Mouse (Mus musculus) urinary bladder, postnatal 10 days (tissue): ENCODE data around the gene Trak1.

Experiments
- DNase-seq: peaks from one replicate; pipeline ENCODE4 v3.0.0; 2022; ENCODE audit warnings: low spot score

Gene Trak1

GRCm38 (mm10) chr9:121347981-121348380, 50.7 kb downstream of the Trak1 start:
- no peak for DNase-seq

- no peak for DNase-seq
Measured at GRCm38 (mm10) chr9:121348476-121348875, 51.2 kb downstream of the Trak1 start.

GRCm38 (mm10) chr9:121349111-121349510, 51.8 kb downstream of the Trak1 start:
- DNase-seq: no peak

- DNase-seq: no peak
Measured at GRCm38 (mm10) chr9:121350601-121351000, 53.3 kb downstream of the Trak1 start.

- DNase-seq: no peak
Measured at GRCm38 (mm10) chr9:121351388-121352078, 54.2 kb downstream of the Trak1 start.

- no peak for DNase-seq
Measured at GRCm38 (mm10) chr9:121352131-121352606, 54.9 kb downstream of the Trak1 start.

- no peak for DNase-seq
Measured at GRCm38 (mm10) chr9:121352726-121353125, 55.4 kb downstream of the Trak1 start.

GRCm38 (mm10) chr9:121354792-121355390, 57.6 kb downstream of the Trak1 start:
- no peak for DNase-seq

GRCm38 (mm10) chr9:121355431-121356141, 58.3 kb downstream of the Trak1 start:
- no peak for DNase-seq

- no peak for DNase-seq
Measured at GRCm38 (mm10) chr9:121357102-121357501, 59.8 kb downstream of the Trak1 start.

- no peak for DNase-seq
Measured at GRCm38 (mm10) chr9:121357582-121358275, 60.4 kb downstream of the Trak1 start.

GRCm38 (mm10) chr9:121358418-121358817, 61.1 kb downstream of the Trak1 start:
- no peak for DNase-seq

- DNase-seq: no peak
Measured at GRCm38 (mm10) chr9:121359266-121359972, 62.1 kb downstream of the Trak1 start.

GRCm38 (mm10) chr9:121360327-121360954, 63.1 kb downstream of the Trak1 start:
- no peak for DNase-seq

- DNase-seq: no peak
Measured at GRCm38 (mm10) chr9:121361010-121361409, 63.7 kb downstream of the Trak1 start.

GRCm38 (mm10) chr9:121363932-121364331, 66.6 kb downstream of the Trak1 start:
- no peak for DNase-seq

GRCm38 (mm10) chr9:121366135-121366863, 69.0 kb downstream of the Trak1 start:
- no peak for DNase-seq

GRCm38 (mm10) chr9:121366864-121367245, 69.6 kb downstream of the Trak1 start:
- no peak for DNase-seq

- DNase-seq: no peak
Measured at GRCm38 (mm10) chr9:121369573-121369972, 72.3 kb downstream of the Trak1 start.

- DNase-seq: no peak
Measured at GRCm38 (mm10) chr9:121371346-121371891, 74.1 kb downstream of the Trak1 start.
